Mouse (Mus musculus) hindbrain, embryonic 11.5 days (tissue): ENCODE measurements at regions not wholly inside any gene's neighbourhood (a gene's known extent, or its start where the extent isn't known, plus 50 kb on each side); places are given as distances from the start of the nearest gene placed in this dataset.
"Not testable (repeated sequence)": the region's sequence is repeated elsewhere in the genome, so short reads cannot be mapped to it uniquely, and the experiment has no call there.

Experiments used
- ATAC-seq: fragments of 200-750 bp; cut with Nextera tagmentation; 2 replicates; pipeline ENCODE4 v1.8.0; 2017; ENCODE audit warnings: mild to moderate bottlenecking, moderate TSS enrichment, moderate library complexity; ENCODE audit not compliant: low FRiP score
- DNase-seq: peaks from one replicate; pipeline ENCODE4 v3.0.0-alpha.2; 2015; ENCODE audit warnings: low spot score
- H3K27ac ChIP-seq: fragments of 300-500 bp; sonication (generic); 2 replicates; pipeline ENCODE4 v1.5.1; 2014; ENCODE audit warnings: mild to moderate bottlenecking, low read depth, low read length
- H3K27me3 ChIP-seq: fragments of 300-500 bp; sonication (generic); 2 replicates; pipeline ENCODE4 v1.6.1; 2014; ENCODE audit warnings: mild to moderate bottlenecking, low read length, moderate library complexity, mixed read lengths; ENCODE audit not compliant: control insufficient read depth, insufficient read depth
- H3K36me3 ChIP-seq: fragments of 300-500 bp; sonication (generic); 2 replicates; pipeline ENCODE4 v1.6.1; 2014; ENCODE audit warnings: mild to moderate bottlenecking, low read length, moderate library complexity, mixed read lengths; ENCODE audit not compliant: control insufficient read depth, insufficient read depth
- H3K4me1 ChIP-seq: fragments of 300-500 bp; sonication (generic); replicated peaks from 2 replicates; pipeline ENCODE4 v1.6.1; 2014; ENCODE audit warnings: low read length, mixed read lengths; ENCODE audit not compliant: control insufficient read depth, insufficient read depth
- H3K4me2 ChIP-seq: fragments of 300-500 bp; sonication (generic); replicated peaks from 2 replicates; pipeline ENCODE4 v1.6.1; 2014; ENCODE audit warnings: mild to moderate bottlenecking, low read depth, low read length
- H3K4me3 ChIP-seq: fragments of 300-500 bp; sonication (generic); 2 replicates; pipeline ENCODE4 v1.5.1; 2014; ENCODE audit warnings: low read depth, low read length
- H3K9ac ChIP-seq: fragments of 300-500 bp; sonication (generic); 2 replicates; pipeline ENCODE4 v1.6.1; 2014; ENCODE audit warnings: low read depth, low read length
- H3K9me3 ChIP-seq: fragments of 300-500 bp; sonication (generic); 2 replicates; pipeline ENCODE4 v1.6.1; 2016; ENCODE audit warnings: low read length; ENCODE audit not compliant: control insufficient read depth
- WGBS: fragments of 180-500 bp; shearing (Covaris S2); extraction: QIAGEN DNeasy Blood & Tissue Kit; methylation state at CpG from one replicate; pipeline ENCODE4 v1.1.7; 2014; 5-methylcytosine and 5-hydroxymethylcytosine counted together

- no peak overlapping the region for H3K27ac ChIP-seq
- no peak for DNase-seq
- H3K4me3 ChIP-seq = no peak overlapping the region
- no peak overlapping the region for H3K9ac ChIP-seq
- no peaks in the 10 kb centered on the region for H3K4me1 ChIP-seq
- no peaks in the 10 kb centered on the region for H3K36me3 ChIP-seq
- H3K9me3 ChIP-seq = no peaks in the 10 kb centered on the region
- no peak overlapping the region for H3K4me2 ChIP-seq
- H3K27me3 ChIP-seq = no peaks in the 10 kb centered on the region
- 84% methylated on average over 9 of the region's 9 CpGs for WGBS
- ATAC-seq = no peak
Observed at GRCm38 (mm10) chr12:113321086-113321485, 135.4 kb downstream of the Tmem121 start.

- no peak for ATAC-seq
- Histone ChIP-seq H3K4me3 (no peak overlapping the region), H3K27ac (no peak overlapping the region), H3K27me3 (no peaks in the 10 kb centered on the region), H3K36me3 (no peaks in the 10 kb centered on the region), H3K4me1 (no peaks in the 10 kb centered on the region), H3K9me3 (no peaks in the 10 kb centered on the region), H3K4me2 (no peak overlapping the region), H3K9ac (no peak overlapping the region)
- DNase-seq = no peak
- WGBS = 95% methylated on average over 2 of the region's 2 CpGs
Observed at GRCm38 (mm10) chr12:113322173-113322572, 136.4 kb downstream of the Tmem121 start.

DNA sequence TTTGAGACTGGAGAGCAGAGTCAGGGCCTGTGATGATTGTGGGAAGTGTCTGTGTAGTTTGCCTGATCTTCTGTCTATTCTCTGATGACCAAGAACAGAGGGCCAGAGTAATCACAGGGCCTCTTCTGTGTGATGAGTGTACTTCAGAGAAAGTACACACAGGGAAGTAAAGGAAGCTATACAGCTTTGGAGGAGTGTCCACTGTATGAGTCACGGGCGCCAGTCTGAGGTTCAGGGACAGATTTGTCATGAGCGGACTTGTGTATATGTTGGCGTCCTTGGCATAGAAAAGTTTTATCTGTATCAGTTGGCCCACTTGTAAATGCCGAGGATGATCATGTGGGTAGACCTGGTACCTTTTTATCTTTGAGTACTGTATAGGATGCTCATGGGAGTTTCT lies 142.1 kb downstream of the Tmem121 start:
- H3K4me3 ChIP-seq = no peak overlapping the region
- H3K27me3 ChIP-seq = no peaks in the 10 kb centered on the region
- ATAC-seq = no peak
- no peak overlapping the region for H3K27ac ChIP-seq
- no peaks in the 10 kb centered on the region for H3K4me1 ChIP-seq
- WGBS = 94% methylated on average over 5 of the region's 5 CpGs
- H3K36me3 ChIP-seq = no peaks in the 10 kb centered on the region
- no peak for DNase-seq
- H3K9me3 ChIP-seq = no peaks in the 10 kb centered on the region
- no peak overlapping the region for H3K9ac ChIP-seq
- H3K4me2 ChIP-seq = no peak overlapping the region

DNA sequence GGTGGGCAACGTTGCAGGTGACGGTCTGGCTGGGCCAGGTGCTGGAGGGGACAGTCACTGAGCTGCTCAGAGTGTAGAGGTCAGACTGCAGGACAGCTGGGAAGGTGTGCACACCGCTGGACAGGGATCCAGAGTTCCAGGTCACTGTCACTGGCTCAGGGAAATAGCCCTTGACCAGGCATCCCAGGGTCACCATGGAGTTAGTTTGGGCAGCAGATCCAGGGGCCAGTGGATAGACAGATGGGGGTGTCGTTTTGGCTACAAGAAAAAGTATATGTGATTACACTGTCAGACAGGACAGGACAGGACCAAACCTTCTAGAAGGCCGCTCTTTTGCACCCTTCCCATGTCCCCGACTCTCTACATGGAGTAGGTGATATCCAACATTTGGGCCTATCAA lies 144.5 kb downstream of the Tmem121 start:
- ATAC-seq = no peak
- Histone ChIP-seq H3K9me3 (no peaks in the 10 kb centered on the region), H3K36me3 (no peaks in the 10 kb centered on the region), H3K4me2 (no peak overlapping the region), H3K4me1 (no peaks in the 10 kb centered on the region), H3K27ac (no peak overlapping the region), H3K27me3 (no peaks in the 10 kb centered on the region), H3K4me3 (no peak overlapping the region), H3K9ac (no peak overlapping the region)
- 87% methylated on average over 6 of the region's 6 CpGs for WGBS
- no peak for DNase-seq

GRCm38 (mm10) chr12:113332226-113332625 lies 146.5 kb downstream of the Tmem121 start:
- no peak overlapping the region for H3K27ac ChIP-seq
- H3K4me2 ChIP-seq = no peak overlapping the region
- no peak overlapping the region for H3K4me3 ChIP-seq
- ATAC-seq (no peak), DNase-seq (no peak)
- no peaks in the 10 kb centered on the region for H3K9me3 ChIP-seq
- WGBS = 87% methylated on average over 3 of the region's 3 CpGs
- no peaks in the 10 kb centered on the region for H3K4me1 ChIP-seq
- H3K9ac ChIP-seq = no peak overlapping the region
- H3K27me3 ChIP-seq = no peaks in the 10 kb centered on the region
- no peaks in the 10 kb centered on the region for H3K36me3 ChIP-seq

- Histone ChIP-seq H3K27ac (no peak overlapping the region), H3K36me3 (no peaks in the 10 kb centered on the region), H3K9me3 (no peaks in the 10 kb centered on the region), H3K9ac (no peak overlapping the region), H3K4me1 (no peaks in the 10 kb centered on the region), H3K27me3 (no peaks in the 10 kb centered on the region), H3K4me2 (no peak overlapping the region), H3K4me3 (no peak overlapping the region)
- no peak for DNase-seq
- no peak for ATAC-seq
Observed at GRCm38 (mm10) chr12:113333399-113333798, 147.7 kb downstream of the Tmem121 start.

GRCm38 (mm10) chr12:113333853-113334252 lies 148.1 kb downstream of the Tmem121 start:
- H3K27ac ChIP-seq, H3K9ac ChIP-seq, H3K36me3 ChIP-seq, H3K4me1 ChIP-seq, DNase-seq, H3K4me3 ChIP-seq, H3K27me3 ChIP-seq, H3K9me3 ChIP-seq, ATAC-seq, H3K4me2 ChIP-seq: not testable (repeated sequence)
- WGBS = 83% methylated on average over 3 of the region's 3 CpGs

DNA sequence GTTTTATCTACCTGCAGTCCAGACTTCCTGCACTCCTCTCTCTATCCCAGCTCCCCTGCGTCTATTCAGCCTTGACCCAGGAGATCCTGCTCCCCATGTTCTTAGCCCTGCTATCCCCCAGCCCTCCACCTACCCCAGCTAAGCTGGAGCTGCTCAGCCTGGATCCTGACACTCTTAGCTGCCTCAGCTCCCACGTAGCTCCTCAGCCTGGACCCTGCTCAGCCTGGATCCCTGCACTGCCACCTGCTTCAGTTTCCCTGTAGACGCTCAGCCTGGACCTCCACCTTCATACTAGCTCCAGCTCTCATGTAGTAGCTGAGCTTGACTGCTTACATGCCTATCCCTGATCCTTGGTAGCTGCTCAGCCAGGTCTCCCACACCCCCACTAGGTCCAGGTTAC lies 151.5 kb downstream of the Tmem121 start:
- WGBS = 67% methylated on average over 3 of the region's 3 CpGs
- no peaks in the 10 kb centered on the region for H3K4me1 ChIP-seq
- no peak overlapping the region for H3K27ac ChIP-seq
- DNase-seq = no peak
- H3K4me2 ChIP-seq = no peak overlapping the region
- ATAC-seq = no peak
- no peak overlapping the region for H3K4me3 ChIP-seq
- H3K27me3 ChIP-seq = no peaks in the 10 kb centered on the region
- H3K9ac ChIP-seq = no peak overlapping the region
- H3K9me3 ChIP-seq = no peaks in the 10 kb centered on the region
- no peaks in the 10 kb centered on the region for H3K36me3 ChIP-seq

GRCm38 (mm10) chr12:113338891-113339290 lies 150.4 kb upstream of the Adam6b start:
- DNase-seq = no peak
- no peak overlapping the region for H3K4me3 ChIP-seq
- no peaks in the 10 kb centered on the region for H3K9me3 ChIP-seq
- no peaks in the 10 kb centered on the region for H3K4me1 ChIP-seq
- H3K36me3 ChIP-seq = no peaks in the 10 kb centered on the region
- no peaks in the 10 kb centered on the region for H3K27me3 ChIP-seq
- no peak overlapping the region for H3K4me2 ChIP-seq
- ATAC-seq = no peak
- H3K9ac ChIP-seq = no peak overlapping the region
- 69% methylated on average over 7 of the region's 7 CpGs for WGBS
- no peak overlapping the region for H3K27ac ChIP-seq
